Mouse (Mus musculus) embryonic facial prominence, embryonic 12.5 days (tissue): ENCODE measurements around the gene Odf4. TPM values are rescaled to one million over a fixed set of nuclear protein-coding genes. Genes with fewer than 3 reads are reported as not detected.

Source experiments
- ATAC-seq: fragments of 200-750 bp; cut with Nextera tagmentation; 2 replicates; pipeline ENCODE4 v1.8.0; 2017; ENCODE audit not compliant: insufficient number of reproducible peaks, insufficient read depth, low FRiP score, low TSS enrichment
- H3K27ac ChIP-seq: fragments of 300-500 bp; sonication (generic); 2 replicates; pipeline ENCODE4 v1.5.1; 2016; ENCODE audit warnings: mild to moderate bottlenecking
- H3K27me3 ChIP-seq: fragments of 300-500 bp; sonication (generic); 2 replicates; pipeline ENCODE4 v1.6.1; 2016; ENCODE audit warnings: mild to moderate bottlenecking, moderate library complexity
- H3K36me3 ChIP-seq: fragments of 300-500 bp; sonication (generic); 2 replicates; pipeline ENCODE4 v1.6.1; 2016; ENCODE audit warnings: mild to moderate bottlenecking
- H3K4me1 ChIP-seq: fragments of 300-500 bp; sonication (generic); 2 replicates; pipeline ENCODE4 v1.6.1; 2016
- H3K4me2 ChIP-seq: fragments of 300-500 bp; sonication (generic); replicated peaks from 2 replicates; pipeline ENCODE4 v1.6.1; 2016; ENCODE audit warnings: mild to moderate bottlenecking, moderate library complexity
- H3K4me3 ChIP-seq: fragments of 300-500 bp; sonication (generic); 2 replicates; pipeline ENCODE4 v1.5.1; 2016; ENCODE audit warnings: mild to moderate bottlenecking
- H3K9ac ChIP-seq: fragments of 300-500 bp; sonication (generic); 2 replicates; pipeline ENCODE4 v1.6.1; 2016; ENCODE audit warnings: mild to moderate bottlenecking, moderate library complexity
- H3K9me3 ChIP-seq: fragments of 300-500 bp; sonication (generic); 2 replicates; pipeline ENCODE4 v1.6.1; 2016; ENCODE audit warnings: mild to moderate bottlenecking, moderate library complexity
- WGBS: fragments of 180-500 bp; shearing (Covaris S2); methylation state at CpG from one replicate; pipeline ENCODE4 v1.1.7; 2016; 5-methylcytosine and 5-hydroxymethylcytosine counted together
- polyA plus RNA-seq: library from polyadenylated mRNA; unstranded; fragments of >200 nt; fragmentation: Nextera tagmentation; extraction: Ambion mirVana; gene quantifications from 2 replicates; pipeline ENCODE4 v1.2.1, GENCODE M21; 2016

The Odf4 gene
- polyA plus RNA-seq, 1 experiment from 2014 or later, result not detected

- no peak overlapping the region for H3K4me3 ChIP-seq
- no peaks in the 10 kb centered on the region for H3K27me3 ChIP-seq
- H3K9me3 ChIP-seq, result no peaks in the 10 kb centered on the region; the same call in 1 of the 2 replicates
- H3K27ac ChIP-seq, result peak overlapping the region; percentile 55; the same call in 1 of the 2 replicates
- ATAC-seq, result no peak
- H3K9ac ChIP-seq, result no peak overlapping the region
- no peak overlapping the region for H3K4me2 ChIP-seq
- H3K4me1 ChIP-seq, result no peaks in the 10 kb centered on the region
- WGBS, result 47% methylated on average over 14 of the region's 14 CpGs
- H3K36me3 ChIP-seq, result peaks cover 2% of the 10 kb centered on the region; the same call in 1 of the 2 replicates
Observed at GRCm38 (mm10) chr11:68911531-68912177, 15.2 kb downstream of the Odf4 start.

GRCm38 (mm10) chr11:68908846-68909503 is 17.9 kb downstream of the Odf4 start:
- Histone ChIP-seq H3K27ac (0 out of 2 replicates have a peak overlapping the region, but pooled peaks have one; percentile 9), H3K9ac (no peak overlapping the region), H3K27me3 (no peaks in the 10 kb centered on the region), H3K9me3 (no peaks in the 10 kb centered on the region; the same call in 1 of the 2 replicates), H3K4me2 (no peak overlapping the region), H3K36me3 (peaks cover 28% of the 10 kb centered on the region), H3K4me3 (no peak overlapping the region), H3K4me1 (no peaks in the 10 kb centered on the region)
- 48% methylated on average over 7 of the region's 7 CpGs for WGBS
- ATAC-seq, result no peak

- ATAC-seq, result no peak
- no peaks in the 10 kb centered on the region for H3K9me3 ChIP-seq
- H3K27me3 ChIP-seq, result no peaks in the 10 kb centered on the region
- no peak overlapping the region for H3K4me3 ChIP-seq
- H3K27ac ChIP-seq, result no peak overlapping the region
- 79% methylated on average over 3 of the region's 3 CpGs for WGBS
- H3K4me2 ChIP-seq, result no peak overlapping the region
- H3K4me1 ChIP-seq, result peaks cover 6% of the 10 kb centered on the region
- H3K36me3 ChIP-seq, result peaks cover 41% of the 10 kb centered on the region
- no peak overlapping the region for H3K9ac ChIP-seq
Observed at GRCm38 (mm10) chr11:68907251-68907650, 19.6 kb downstream of the Odf4 start.

GRCm38 (mm10) chr11:68906461-68906790 is 20.5 kb downstream of the Odf4 start:
- Histone ChIP-seq H3K27me3 (no peaks in the 10 kb centered on the region), H3K4me2 (no peak overlapping the region), H3K4me1 (peaks cover 6% of the 10 kb centered on the region), H3K4me3 (no peak overlapping the region), H3K36me3 (peaks cover 41% of the 10 kb centered on the region), H3K27ac (no peak overlapping the region), H3K9me3 (no peaks in the 10 kb centered on the region), H3K9ac (no peak overlapping the region)
- 85% methylated on average over 4 of the region's 4 CpGs for WGBS
- ATAC-seq, result no peak

- Histone ChIP-seq H3K4me1 (peaks cover 9% of the 10 kb centered on the region), H3K27ac (no peak overlapping the region), H3K9ac (no peak overlapping the region), H3K9me3 (no peaks in the 10 kb centered on the region), H3K36me3 (peaks cover 41% of the 10 kb centered on the region), H3K4me2 (no peak overlapping the region), H3K4me3 (no peak overlapping the region), H3K27me3 (no peaks in the 10 kb centered on the region)
- ATAC-seq, result no peak
- WGBS, result 91% methylated on average over 9 of the region's 9 CpGs
Observed at GRCm38 (mm10) chr11:68905665-68906460, 21.0 kb downstream of the Odf4 start.

GRCm38 (mm10) chr11:68905138-68905531 is 21.7 kb downstream of the Odf4 start:
- Histone ChIP-seq H3K4me2 (no peak overlapping the region), H3K27ac (no peak overlapping the region), H3K9ac (no peak overlapping the region), H3K9me3 (no peaks in the 10 kb centered on the region), H3K27me3 (no peaks in the 10 kb centered on the region), H3K4me1 (peaks cover 10% of the 10 kb centered on the region), H3K36me3 (peaks cover 41% of the 10 kb centered on the region), H3K4me3 (no peak overlapping the region)
- ATAC-seq, result no peak
- WGBS, result 80% methylated on average over 3 of the region's 3 CpGs

GRCm38 (mm10) chr11:68904375-68905137 is 22.3 kb downstream of the Odf4 start:
- no peak overlapping the region for H3K27ac ChIP-seq

GRCm38 (mm10) chr11:68903775-68904174 is 23.1 kb downstream of the Odf4 start:
- Histone ChIP-seq H3K9ac (no peak overlapping the region), H3K4me1 (peaks cover 10% of the 10 kb centered on the region), H3K4me3 (no peak overlapping the region), H3K36me3 (peaks cover 41% of the 10 kb centered on the region), H3K27me3 (0 out of 2 replicates have a peak, but pooled peaks cover 2% of the 10 kb centered on the region), H3K27ac (no peak overlapping the region), H3K4me2 (no peak overlapping the region), H3K9me3 (no peaks in the 10 kb centered on the region)
- 91% methylated on average over 2 of the region's 2 CpGs for WGBS
- ATAC-seq, result no peak

More at GRCm38 (mm10) chr11:68904375-68905137, 22.3 kb downstream of the Odf4 start:
- H3K36me3 ChIP-seq, result peaks cover 41% of the 10 kb centered on the region
- H3K9ac ChIP-seq, result no peak overlapping the region
- H3K9me3 ChIP-seq, result no peaks in the 10 kb centered on the region
- ATAC-seq, result no peak
- H3K27me3 ChIP-seq, result 0 out of 2 replicates have a peak, but pooled peaks cover 2% of the 10 kb centered on the region
- H3K4me1 ChIP-seq, result peaks cover 10% of the 10 kb centered on the region
- WGBS, result 85% methylated on average over 8 of the region's 8 CpGs
- H3K4me3 ChIP-seq, result no peak overlapping the region
- H3K4me2 ChIP-seq, result no peak overlapping the region

GRCm38 (mm10) chr11:68902823-68903222 is 24.1 kb downstream of the Odf4 start:
- Histone ChIP-seq H3K4me1 (peaks cover 10% of the 10 kb centered on the region), H3K27ac (no peak overlapping the region; the same call in 1 of the 2 replicates)

GRCm38 (mm10) chr11:68902367-68902766 is 24.5 kb downstream of the Odf4 start:
- ATAC-seq, result no peak
- peak overlapping the region; percentile 91 for H3K4me3 ChIP-seq
- whole genome bisulfite sequencing, result 5% methylated on average over 11 of the region's 11 CpGs
- peak overlapping the region; percentile 88 for H3K9ac ChIP-seq
- H3K27me3 ChIP-seq, result 0 out of 2 replicates have a peak, but pooled peaks cover 2% of the 10 kb centered on the region
- no peak overlapping the region; the same call in 1 of the 2 replicates for H3K27ac ChIP-seq
- no peaks in the 10 kb centered on the region for H3K9me3 ChIP-seq
- H3K36me3 ChIP-seq, result peaks cover 41% of the 10 kb centered on the region
- peak overlapping the region; percentile 59 for H3K4me2 ChIP-seq
- H3K4me1 ChIP-seq, result peaks cover 10% of the 10 kb centered on the region

More at GRCm38 (mm10) chr11:68902823-68903222, 24.1 kb downstream of the Odf4 start:
- 79% methylated on average over 5 of the region's 5 CpGs for WGBS
- Histone ChIP-seq H3K27me3 (0 out of 2 replicates have a peak, but pooled peaks cover 2% of the 10 kb centered on the region), H3K9ac (peak overlapping the region; percentile 88), H3K36me3 (peaks cover 41% of the 10 kb centered on the region), H3K4me3 (peak overlapping the region; percentile 91), H3K4me2 (peak overlapping the region; percentile 59), H3K9me3 (no peaks in the 10 kb centered on the region)
- no peak for ATAC-seq

- ATAC-seq, result no peak
- under 1% methylated on average over 10 of the region's 10 CpGs for WGBS
- H3K4me2 ChIP-seq, result peak overlapping the region; percentile 59
- H3K27ac ChIP-seq, result peak overlapping the region; percentile 95
- H3K4me1 ChIP-seq, result peaks cover 10% of the 10 kb centered on the region
- peak overlapping the region; percentile 88 for H3K9ac ChIP-seq
- H3K4me3 ChIP-seq, result peak overlapping the region; percentile 91
- peaks cover 41% of the 10 kb centered on the region for H3K36me3 ChIP-seq
- 0 out of 2 replicates have a peak, but pooled peaks cover 2% of the 10 kb centered on the region for H3K27me3 ChIP-seq
- H3K9me3 ChIP-seq, result no peaks in the 10 kb centered on the region
Observed at GRCm38 (mm10) chr11:68902047-68902364, 24.9 kb downstream of the Odf4 start.
